Mouse (Mus musculus) limb, embryonic 13.5 days (tissue): ENCODE measurements around the gene Vps25. TPM values are rescaled to one million over a fixed set of nuclear protein-coding genes. Genes with fewer than 3 reads are reported as not detected.
A peak's percentile ranks its signal among the peaks of the same experiment; 100 is the strongest.

Source experiments
- ATAC-seq: fragments of 200-750 bp; cut with Nextera tagmentation; 2 replicates; pipeline ENCODE4 v1.8.0; 2017; ENCODE audit warnings: low read depth, moderate number of reproducible peaks, moderate TSS enrichment; ENCODE audit not compliant: low FRiP score
- H3K27ac ChIP-seq: fragments of 300-500 bp; sonication (generic); 2 replicates; pipeline ENCODE4 v1.5.1; 2015; ENCODE audit warnings: inconsistent platforms, mild to moderate bottlenecking, moderate library complexity
- H3K27me3 ChIP-seq: fragments of 300-500 bp; sonication (generic); 2 replicates; pipeline ENCODE4 v1.6.1; 2015; ENCODE audit warnings: mild to moderate bottlenecking, inconsistent platforms
- H3K36me3 ChIP-seq: fragments of 300-500 bp; sonication (generic); 2 replicates; pipeline ENCODE4 v1.6.1; 2015; ENCODE audit warnings: inconsistent platforms, mild to moderate bottlenecking, moderate library complexity
- H3K4me1 ChIP-seq: fragments of 300-500 bp; sonication (generic); 2 replicates; pipeline ENCODE4 v1.6.1; 2015; ENCODE audit warnings: inconsistent platforms
- H3K4me2 ChIP-seq: fragments of 300-500 bp; sonication (generic); replicated peaks from 2 replicates; pipeline ENCODE4 v1.6.1; 2015; ENCODE audit warnings: inconsistent platforms, mild to moderate bottlenecking, moderate library complexity
- H3K4me3 ChIP-seq: fragments of 300-500 bp; sonication (generic); 2 replicates; pipeline ENCODE4 v1.5.1; 2015; ENCODE audit warnings: moderate library complexity, mild to moderate bottlenecking, inconsistent platforms
- H3K9ac ChIP-seq: fragments of 300-500 bp; sonication (generic); 2 replicates; pipeline ENCODE4 v1.6.1; 2015; ENCODE audit warnings: mild to moderate bottlenecking, inconsistent platforms
- H3K9me3 ChIP-seq: fragments of 300-500 bp; sonication (generic); 2 replicates; pipeline ENCODE4 v1.6.1; 2016; ENCODE audit warnings: inconsistent platforms
- WGBS: fragments of 180-500 bp; shearing (Covaris S2); methylation state at CpG from one replicate; pipeline ENCODE4 v1.1.7; 2015; 5-methylcytosine and 5-hydroxymethylcytosine counted together
- polyA plus RNA-seq: library from polyadenylated mRNA; unstranded; fragments of >200 nt; fragmentation: Nextera tagmentation; extraction: Ambion mirVana; gene quantifications from 2 replicates; pipeline ENCODE4 v1.2.1, GENCODE M21; 2015

The Vps25 gene
- polyA plus RNA-seq, 1 experiment from 2014 or later: 104 TPM

- Histone ChIP-seq H3K27me3 (0 out of 2 replicates have a peak, but pooled peaks cover 4% of the 10 kb centered on the region), H3K9ac (peak overlapping the region; percentile 31; the same call in 1 of the 2 replicates), H3K27ac (no peak overlapping the region), H3K36me3 (peaks cover 16% of the 10 kb centered on the region), H3K4me2 (no peak overlapping the region), H3K4me1 (peaks cover 10% of the 10 kb centered on the region), H3K9me3 (no peaks in the 10 kb centered on the region), H3K4me3 (no peak overlapping the region)
- WGBS: 32% methylated on average over 5 of the region's 5 CpGs
- no peak for ATAC-seq
Observed at GRCm38 (mm10) chr11:101282896-101283295, 29.4 kb downstream of the Vps25 start.

- no peak for ATAC-seq
- Histone ChIP-seq H3K9ac (no peak overlapping the region), H3K4me1 (peaks cover 6% of the 10 kb centered on the region; the same call in 1 of the 2 replicates), H3K27me3 (0 out of 2 replicates have a peak, but pooled peaks cover 4% of the 10 kb centered on the region), H3K9me3 (no peaks in the 10 kb centered on the region), H3K4me3 (no peak overlapping the region), H3K36me3 (peaks cover 23% of the 10 kb centered on the region), H3K27ac (no peak overlapping the region), H3K4me2 (no peak overlapping the region)
- WGBS: 71% methylated on average over 4 of the region's 4 CpGs
Observed at GRCm38 (mm10) chr11:101283805-101284204, 30.3 kb downstream of the Vps25 start.

DNA sequence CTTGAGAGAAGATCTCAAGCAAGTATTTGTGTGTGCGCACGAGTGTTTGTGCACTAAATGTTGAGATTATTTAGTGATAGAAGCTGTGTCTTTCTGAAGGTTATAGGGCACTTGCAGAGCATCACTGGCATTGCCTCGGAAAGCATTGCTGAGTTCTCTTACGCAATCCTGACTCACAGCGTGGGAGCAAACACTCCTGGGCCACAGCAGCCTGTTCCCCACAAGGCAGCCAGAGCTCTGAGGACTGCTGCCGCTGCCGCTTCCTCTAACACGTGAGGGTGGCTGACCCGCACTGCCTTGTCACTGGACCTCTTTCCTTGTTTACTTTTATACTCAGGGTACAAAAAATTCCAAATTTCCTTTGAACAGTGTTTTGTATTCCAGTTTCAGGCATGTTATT, 33.8 kb downstream of the Vps25 start:
- Histone ChIP-seq H3K4me3 (no peak overlapping the region), H3K9ac (no peak overlapping the region), H3K9me3 (no peaks in the 10 kb centered on the region), H3K27me3 (no peaks in the 10 kb centered on the region), H3K4me1 (no peaks in the 10 kb centered on the region), H3K4me2 (no peak overlapping the region), H3K36me3 (peaks cover 58% of the 10 kb centered on the region), H3K27ac (no peak overlapping the region)
- 87% methylated on average over 9 of the region's 9 CpGs for WGBS
- no peak for ATAC-seq

- H3K27me3 ChIP-seq: no peaks in the 10 kb centered on the region
- no peak overlapping the region for H3K27ac ChIP-seq
- peaks cover 86% of the 10 kb centered on the region for H3K36me3 ChIP-seq
- H3K4me2 ChIP-seq: no peak overlapping the region
- 94% methylated on average over 8 of the region's 8 CpGs for WGBS
- H3K4me3 ChIP-seq: no peak overlapping the region
- H3K9ac ChIP-seq: no peak overlapping the region
- H3K9me3 ChIP-seq: no peaks in the 10 kb centered on the region
- no peaks in the 10 kb centered on the region for H3K4me1 ChIP-seq
- no peak for ATAC-seq
Observed at GRCm38 (mm10) chr11:101291231-101291630, 37.7 kb downstream of the Vps25 start.

DNA sequence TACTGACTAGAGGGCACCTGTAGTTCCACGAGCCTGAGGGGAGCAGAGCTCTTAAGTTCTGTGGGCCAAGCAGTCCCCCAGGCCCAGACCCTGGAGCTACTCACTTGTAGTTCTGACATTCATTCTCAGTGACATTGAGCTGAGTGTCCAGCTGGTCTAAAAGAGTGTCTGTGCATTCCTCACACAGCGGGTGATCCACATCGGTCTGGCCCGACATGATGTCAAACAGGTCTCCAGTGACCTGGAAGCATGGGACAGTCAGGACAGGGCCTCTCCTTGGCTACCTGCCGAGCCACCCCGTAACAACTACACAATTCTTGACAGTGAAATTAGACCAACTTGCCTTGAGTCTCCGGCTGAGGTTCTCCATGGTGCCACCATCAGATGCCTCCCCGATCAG, 41.7 kb downstream of the Vps25 start:
- no peak overlapping the region for H3K4me2 ChIP-seq
- WGBS: 92% methylated on average over 8 of the region's 8 CpGs
- no peaks in the 10 kb centered on the region for H3K9me3 ChIP-seq
- H3K4me1 ChIP-seq: peaks cover 1% of the 10 kb centered on the region
- H3K36me3 ChIP-seq: peaks cover 69% of the 10 kb centered on the region
- no peak for ATAC-seq
- H3K27me3 ChIP-seq: no peaks in the 10 kb centered on the region
- H3K4me3 ChIP-seq: no peak overlapping the region
- H3K9ac ChIP-seq: no peak overlapping the region
- H3K27ac ChIP-seq: no peak overlapping the region

GRCm38 (mm10) chr11:101300881-101301280, 47.4 kb downstream of the Vps25 start:
- H3K36me3 ChIP-seq: peaks cover 15% of the 10 kb centered on the region
- peak overlapping the region; percentile 93 for H3K9ac ChIP-seq
- peak overlapping the region; percentile 93 for H3K4me3 ChIP-seq
- H3K27ac ChIP-seq: no peak overlapping the region
- no peak for ATAC-seq
- no peaks in the 10 kb centered on the region for H3K27me3 ChIP-seq
- H3K4me2 ChIP-seq: peak overlapping the region; percentile 99
- no peaks in the 10 kb centered on the region for H3K9me3 ChIP-seq
- H3K4me1 ChIP-seq: peaks cover 16% of the 10 kb centered on the region
- WGBS: 69% methylated on average over 7 of the region's 7 CpGs

- Histone ChIP-seq H3K9ac (peak overlapping the region; percentile 93), H3K4me2 (peak overlapping the region; percentile 99), H3K27ac (peak overlapping the region; percentile 44; the same call in 1 of the 2 replicates), H3K9me3 (no peaks in the 10 kb centered on the region), H3K36me3 (peaks cover 15% of the 10 kb centered on the region), H3K27me3 (no peaks in the 10 kb centered on the region), H3K4me1 (peaks cover 16% of the 10 kb centered on the region), H3K4me3 (peak overlapping the region; percentile 93)
- WGBS: 11% methylated on average over 26 of the region's 26 CpGs
- ATAC-seq: peak; percentile 17
Observed at GRCm38 (mm10) chr11:101301299-101302003, 47.9 kb downstream of the Vps25 start.

DNA sequence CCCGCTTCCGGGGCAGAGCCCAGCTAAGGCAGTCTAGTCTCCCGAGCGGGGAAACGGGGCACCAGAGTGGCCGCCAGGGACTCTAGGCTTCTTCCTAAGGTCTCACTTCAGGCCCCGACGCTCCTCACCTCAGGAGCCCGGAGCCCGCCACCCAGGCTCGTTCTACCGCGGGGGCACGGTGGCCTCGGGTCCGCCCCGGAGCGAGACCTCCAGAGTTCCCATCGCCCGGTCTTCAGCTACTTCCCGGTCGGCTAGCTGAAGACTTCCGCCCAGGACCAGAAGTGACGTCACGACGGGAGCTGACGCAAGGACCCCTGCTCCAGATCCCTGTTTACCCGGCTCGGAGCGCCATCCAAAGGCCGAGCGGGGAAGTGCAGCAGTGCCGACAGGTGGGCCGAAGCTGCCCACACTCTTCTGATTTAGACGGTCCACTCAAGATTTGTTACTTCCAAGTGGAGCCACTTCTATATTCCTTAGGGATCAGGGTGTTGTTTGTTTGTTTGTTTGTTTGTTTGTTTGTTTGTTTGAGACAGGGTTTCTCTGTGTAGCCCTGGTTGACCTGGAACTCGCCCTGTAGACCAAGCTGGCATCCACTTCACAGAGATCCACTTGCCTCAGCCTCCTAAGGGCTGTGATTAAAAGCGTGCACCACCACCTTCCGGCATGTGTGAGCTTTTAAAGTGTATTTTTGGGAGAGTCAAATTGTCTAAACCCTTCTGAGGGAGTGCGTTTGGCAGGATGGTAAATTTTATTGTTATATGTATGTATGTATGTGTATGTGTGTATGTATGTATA, 48.7 kb downstream of the Vps25 start, which contains the start of gene Becn1:
Becn1 (minus strand) TSS at position 283 of the 795 bp plus-strand sequence.
- Histone ChIP-seq H3K4me3 (peak within 1 kb of the TSS; percentile 93), H3K4me1 (peaks cover 16% of the 10 kb centered on the region), H3K27ac (peak within 1 kb of the TSS; percentile 44; the same call in 1 of the 2 replicates), H3K27me3 (no peaks in the 10 kb centered on the region), H3K4me2 (peak within 1 kb of the TSS; percentile 99), H3K9ac (peak within 1 kb of the TSS; percentile 93), H3K36me3 (peaks cover 15% of the 10 kb centered on the region), H3K9me3 (no peaks in the 10 kb centered on the region)
- peak; percentile 94 for ATAC-seq
- WGBS: 5% methylated on average over 39 of the region's 39 CpGs

DNA sequence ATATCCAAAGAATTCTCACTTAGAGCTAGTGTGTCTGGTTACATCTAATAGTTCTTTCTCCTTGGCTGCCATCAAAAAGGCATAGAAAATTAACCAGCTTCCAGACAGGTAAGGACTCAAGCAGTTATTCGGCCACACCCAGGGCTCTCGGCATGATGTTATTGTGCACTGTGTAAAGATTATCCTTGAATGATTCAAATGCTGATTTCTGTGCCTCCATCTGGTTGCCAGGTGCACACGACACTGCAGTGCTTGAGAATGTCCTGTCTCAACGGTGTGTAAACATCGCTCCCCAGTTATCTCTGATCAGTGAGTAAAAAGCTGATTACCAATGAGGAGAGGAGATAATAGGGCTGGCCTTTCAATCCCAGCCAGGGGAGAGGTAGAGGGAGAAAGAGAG, 54.2 kb downstream of the Vps25 start:
- WGBS: 35% methylated on average over 5 of the region's 5 CpGs
- Histone ChIP-seq H3K4me1 (no peaks in the 10 kb centered on the region), H3K27ac (no peak overlapping the region), H3K27me3 (0 out of 2 replicates have a peak, but pooled peaks cover 5% of the 10 kb centered on the region), H3K4me3 (no peak overlapping the region), H3K9me3 (no peaks in the 10 kb centered on the region), H3K4me2 (no peak overlapping the region), H3K36me3 (no peaks in the 10 kb centered on the region), H3K9ac (no peak overlapping the region)
- no peak for ATAC-seq

Other genes starting within 250 kb of the Vps25 start
- gene Atp6v0a1, start 244.3 kb upstream of the Vps25 start, polyA plus RNA-seq: 34.0 and 34.4 TPM in 2 replicates
- gene Naglu, start 183.7 kb upstream of the Vps25 start, polyA plus RNA-seq: 9.4 and 9.8 TPM in 2 replicates
- 0.28 TPM in 1 of 2 replicates, not detected in the other for gene Hsd17b1, start 175.3 kb upstream of the Vps25 start, polyA plus RNA-seq
- 38.1 and 41.6 TPM in 2 replicates for gene Coasy, start 171.1 kb upstream of the Vps25 start, polyA plus RNA-seq
- gene Mlx, start 166.4 kb upstream of the Vps25 start, polyA plus RNA-seq: 44.1 and 50.5 TPM in 2 replicates
- 43.0 and 44.5 TPM in 2 replicates for gene Psmc3ip, start 158.3 kb upstream of the Vps25 start, polyA plus RNA-seq
- 18.7 and 20.3 TPM in 2 replicates for gene Retreg3, start 133.8 kb upstream of the Vps25 start, polyA plus RNA-seq
- 70.5 and 71.1 TPM in 2 replicates for gene Tubg1, start 133.8 kb upstream of the Vps25 start, polyA plus RNA-seq
- gene Tubg2, start 97.8 kb upstream of the Vps25 start, polyA plus RNA-seq: 7.3 and 7.4 TPM in 2 replicates
- gene Cntnap1, start 83.2 kb upstream of the Vps25 start, polyA plus RNA-seq: 0.27 and 0.46 TPM in 2 replicates
- 6.6 and 7.3 TPM in 2 replicates for gene Plekhh3, start 82.4 kb upstream of the Vps25 start, polyA plus RNA-seq
- gene Ccr10, start 78.3 kb upstream of the Vps25 start, polyA plus RNA-seq: 0.10 TPM in 1 of 2 replicates, not detected in the other
- 14.6 and 17.5 TPM in 2 replicates for gene Ezh1, start 27.2 kb upstream of the Vps25 start, polyA plus RNA-seq
- 72.9 and 74.7 TPM in 2 replicates for gene Ramp2, start 7.7 kb upstream of the Vps25 start, polyA plus RNA-seq
- gene Wnk4, start 6.9 kb downstream of the Vps25 start, polyA plus RNA-seq: 8.5 and 10.2 TPM in 2 replicates
- 1.7 and 1.9 TPM in 2 replicates for gene Cntd1, start 25.3 kb downstream of the Vps25 start, polyA plus RNA-seq
- 172 and 175 TPM in 2 replicates for gene Coa3, start 25.4 kb downstream of the Vps25 start, polyA plus RNA-seq
- gene Becn1, start 48.6 kb downstream of the Vps25 start, polyA plus RNA-seq: 124 and 127 TPM in 2 replicates
- 136 and 144 TPM in 2 replicates for gene Psme3, start 62.5 kb downstream of the Vps25 start, polyA plus RNA-seq
- 1.4 TPM in 2 replicates for gene Aoc2, start 71.4 kb downstream of the Vps25 start, polyA plus RNA-seq
- gene Aoc3, start 76.9 kb downstream of the Vps25 start, polyA plus RNA-seq: 0.20 and 0.31 TPM in 2 replicates
- gene G6pc, start 113.9 kb downstream of the Vps25 start, polyA plus RNA-seq: not detected in 2 replicates
- gene Aarsd1, start 163.9 kb downstream of the Vps25 start, polyA plus RNA-seq: 79.5 and 84.5 TPM in 2 replicates
- 11.5 and 12.6 TPM in 2 replicates for gene Gm27029, start 171.1 kb downstream of the Vps25 start, polyA plus RNA-seq
- gene Rundc1, start 171.4 kb downstream of the Vps25 start, polyA plus RNA-seq: 19.3 and 21.3 TPM in 2 replicates
- 15.3 and 15.7 TPM in 2 replicates for gene Ptges3l, start 171.6 kb downstream of the Vps25 start, polyA plus RNA-seq
- 328 and 347 TPM in 2 replicates for gene Rpl27, start 188.6 kb downstream of the Vps25 start, polyA plus RNA-seq
- gene Ifi35, start 194.7 kb downstream of the Vps25 start, polyA plus RNA-seq: 8.3 and 9.5 TPM in 2 replicates
- gene Rnd2, start 211.3 kb downstream of the Vps25 start, polyA plus RNA-seq: 10.0 and 12.0 TPM in 2 replicates
- gene Vat1, start 212.5 kb downstream of the Vps25 start, polyA plus RNA-seq: 35.7 and 39.7 TPM in 2 replicates